Mouse (Mus musculus): ENCODE data around the gene Flcn. TPM values are rescaled to one million over a fixed set of nuclear protein-coding genes. Genes with fewer than 3 reads are reported as not detected.
A peak's percentile ranks its signal among the peaks of the same experiment; 100 is the strongest.

The Flcn gene
- total and polyA plus RNA-seq, 3 experiments: 36.9 to 52.0 (median 47.0) TPM

DNA sequence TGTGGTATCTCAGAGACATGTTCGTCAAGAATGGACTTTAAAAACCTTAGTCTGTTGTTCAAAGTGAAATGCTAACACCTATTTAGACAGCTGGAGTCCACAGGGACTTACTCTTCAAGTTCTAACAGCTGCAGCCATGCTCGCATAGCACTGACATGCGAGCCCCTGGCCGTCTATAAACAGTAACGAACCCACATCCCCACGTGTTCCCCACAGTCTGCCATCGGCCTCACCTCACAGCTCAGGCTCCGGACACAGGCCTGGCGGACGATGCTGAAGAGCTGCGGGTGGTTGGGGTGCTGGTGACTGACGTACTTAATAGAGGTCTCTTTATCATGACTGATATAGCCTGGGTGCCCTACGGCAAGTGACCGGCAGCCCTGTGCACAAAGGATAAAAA is 6.3 kb downstream of the Flcn start:
- no peak for TF ChIP-seq EP300 (IDR thresholded peaks at IDR 0.05; ENCODE audit: insufficient read depth, low read depth, low read length)
- TF ChIP-seq CTCF (IDR thresholded peaks at IDR 0.05): no peak
- no peak for TF ChIP-seq POLR2A (IDR thresholded peaks at IDR 0.05; ENCODE audit: insufficient read depth, low read depth, low read length)
- intact Hi-C loops (cut with DNase I): no loop called here
- Histone ChIP-seq H3K4me1 (ENCODE audit: control insufficient read depth, insufficient read depth, low read length) (peaks cover 7% of the 10 kb centered on the region), H3K79me2 (replicated peaks; ENCODE audit: control insufficient read depth, insufficient read depth, low read length) (peaks cover 8% of the 10 kb centered on the region), H3K36me3 (ENCODE audit: control insufficient read depth, insufficient read depth, low read length) (peaks cover 11% of the 10 kb centered on the region), H3K4me3 (no peak overlapping the region), H3K27ac (no peak overlapping the region), H3K27me3 (ENCODE audit: control insufficient read depth, insufficient read depth, low read length) (no peaks in the 10 kb centered on the region), H3K9ac (ENCODE audit: low read depth, low read length) (no peak overlapping the region)
- no peak for DNase-seq
- 81% methylated on average over 14 of the region's 14 CpGs for WGBS

DNA sequence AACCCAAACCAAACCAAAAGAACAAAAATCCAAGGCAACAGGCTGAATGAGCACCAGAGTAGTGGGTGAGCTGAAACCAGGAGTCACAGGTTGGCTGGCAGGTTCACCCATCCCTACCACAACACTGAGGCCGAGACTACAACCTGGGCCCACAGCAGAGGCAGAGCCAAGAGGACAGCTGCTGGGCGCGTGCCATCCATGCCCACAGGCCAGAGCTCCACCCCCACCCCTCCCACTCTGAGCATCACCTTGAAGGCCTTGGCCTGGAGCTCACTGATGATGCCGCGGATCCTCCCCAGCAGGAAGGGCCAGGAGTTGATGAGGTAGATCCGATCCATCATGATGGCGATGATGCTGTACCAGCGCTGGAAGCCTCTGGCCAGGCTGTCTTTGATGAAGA is 7.9 kb downstream of the Flcn start:
- intact Hi-C loops (cut with DNase I): no loop called here
- H3K27me3 ChIP-seq (ENCODE audit: control insufficient read depth, insufficient read depth, low read length): no peaks in the 10 kb centered on the region
- 81% methylated on average over 8 of the region's 8 CpGs for WGBS

DNA sequence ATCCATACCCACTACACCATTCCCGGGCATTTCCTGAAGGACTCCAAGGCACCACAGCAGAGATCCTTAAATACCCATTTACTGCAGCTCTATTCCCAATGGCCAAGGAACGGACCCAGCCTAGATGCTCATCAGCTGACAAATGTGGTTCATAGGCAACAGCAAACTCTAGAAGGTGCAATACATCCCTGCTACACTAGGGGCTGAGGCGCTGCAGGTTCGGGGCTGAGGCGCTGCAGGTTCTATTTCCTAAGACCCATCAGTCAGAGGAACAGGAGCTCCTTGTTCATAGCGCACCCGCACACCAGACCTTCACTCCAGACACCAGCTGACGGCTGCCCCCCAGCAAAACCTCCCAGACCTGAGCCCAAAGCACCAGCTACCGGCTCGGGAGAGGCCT is 9.4 kb downstream of the Flcn start:
- Histone ChIP-seq H3K79me2 (replicated peaks; ENCODE audit: control insufficient read depth, insufficient read depth, low read length) (no peaks in the 10 kb centered on the region; the same call in 1 of the 2 replicates), H3K4me3 (no peak overlapping the region), H3K27me3 (ENCODE audit: control insufficient read depth, insufficient read depth, low read length) (no peaks in the 10 kb centered on the region), H3K9ac (ENCODE audit: low read depth, low read length) (no peak overlapping the region), H3K36me3 (ENCODE audit: control insufficient read depth, insufficient read depth, low read length) (0 out of 2 replicates have a peak, but pooled peaks cover 2% of the 10 kb centered on the region), H3K4me1 (ENCODE audit: control insufficient read depth, insufficient read depth, low read length) (no peaks in the 10 kb centered on the region), H3K27ac (no peak overlapping the region)
- DNase-seq: no peak
- TF ChIP-seq EP300 (IDR thresholded peaks at IDR 0.05; ENCODE audit: insufficient read depth, low read depth, low read length) (no peak), CTCF (IDR thresholded peaks at IDR 0.05) (no peak), POLR2A (IDR thresholded peaks at IDR 0.05; ENCODE audit: insufficient read depth, low read depth, low read length) (no peak)
- 97% methylated on average over 10 of the region's 10 CpGs for WGBS
- intact Hi-C loops (cut with DNase I): no loop called here

More for the DNA sequence above, 7.9 kb downstream of the Flcn start:
- Histone ChIP-seq H3K27ac (no peak overlapping the region), H3K36me3 (ENCODE audit: control insufficient read depth, insufficient read depth, low read length) (peaks cover 5% of the 10 kb centered on the region), H3K4me3 (no peak overlapping the region), H3K79me2 (replicated peaks; ENCODE audit: control insufficient read depth, insufficient read depth, low read length) (peaks cover 3% of the 10 kb centered on the region), H3K9ac (ENCODE audit: low read depth, low read length) (no peak overlapping the region), H3K4me1 (ENCODE audit: control insufficient read depth, insufficient read depth, low read length) (0 out of 2 replicates have a peak, but pooled peaks cover 1% of the 10 kb centered on the region)
- DNase-seq: no peak
- TF ChIP-seq EP300 (IDR thresholded peaks at IDR 0.05; ENCODE audit: insufficient read depth, low read depth, low read length): no peak

DNA sequence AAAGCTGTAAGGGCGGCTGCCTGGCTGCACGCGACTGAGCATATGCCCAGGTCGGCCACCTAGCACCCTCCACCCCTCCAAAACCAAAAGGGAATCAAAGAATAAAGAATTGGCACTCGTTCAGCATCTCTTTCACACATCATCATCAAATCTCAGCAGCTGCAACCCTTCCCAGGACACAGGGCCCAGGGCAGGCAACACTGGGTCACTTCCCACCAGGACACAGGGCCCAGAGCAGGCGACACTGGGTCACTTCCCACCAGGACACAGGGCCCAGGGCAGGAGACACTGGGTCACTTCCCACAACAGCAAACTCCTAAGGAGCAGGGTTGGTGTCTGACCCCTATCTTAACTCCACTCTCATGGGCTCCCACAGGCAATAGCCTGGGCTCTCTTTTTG is 16.4 kb downstream of the Flcn start:
- Histone ChIP-seq H3K9ac (ENCODE audit: low read depth, low read length) (no peak overlapping the region), H3K27ac (no peak overlapping the region), H3K79me2 (replicated peaks; ENCODE audit: control insufficient read depth, insufficient read depth, low read length) (no peaks in the 10 kb centered on the region), H3K27me3 (ENCODE audit: control insufficient read depth, insufficient read depth, low read length) (no peaks in the 10 kb centered on the region), H3K4me1 (ENCODE audit: control insufficient read depth, insufficient read depth, low read length) (no peaks in the 10 kb centered on the region), H3K4me3 (no peak overlapping the region), H3K36me3 (ENCODE audit: control insufficient read depth, insufficient read depth, low read length) (no peaks in the 10 kb centered on the region)
- TF ChIP-seq CTCF (IDR thresholded peaks at IDR 0.05) (no peak), POLR2A (IDR thresholded peaks at IDR 0.05; ENCODE audit: insufficient read depth, low read depth, low read length) (no peak), EP300 (IDR thresholded peaks at IDR 0.05; ENCODE audit: insufficient read depth, low read depth, low read length) (no peak)
- WGBS: 83% methylated on average over 6 of the region's 6 CpGs
- no peak for DNase-seq
- intact Hi-C loops (cut with DNase I): no loop called here

DNA sequence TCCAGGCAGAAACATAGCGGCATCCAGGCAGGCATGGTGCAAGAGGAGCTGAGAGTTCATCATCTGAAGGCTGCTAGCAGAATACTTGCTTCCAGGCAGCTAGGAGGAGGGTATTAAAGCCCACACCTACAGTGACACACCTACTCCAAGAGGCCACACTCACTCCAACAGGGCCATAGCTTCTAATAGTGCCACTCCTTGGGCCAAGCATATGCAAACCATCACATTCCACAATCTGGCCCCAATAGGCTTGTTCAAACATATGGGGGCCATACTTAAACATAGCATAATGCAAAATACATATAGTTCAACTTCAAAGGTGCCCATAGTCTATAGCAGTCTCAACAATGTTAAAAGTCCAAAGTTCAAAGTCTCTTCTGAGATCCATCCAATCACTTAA is 20.5 kb downstream of the Flcn start:
- Histone ChIP-seq H3K9ac (ENCODE audit: low read depth, low read length) (no peak overlapping the region), H3K36me3 (ENCODE audit: control insufficient read depth, insufficient read depth, low read length) (no peaks in the 10 kb centered on the region), H3K79me2 (replicated peaks; ENCODE audit: control insufficient read depth, insufficient read depth, low read length) (no peaks in the 10 kb centered on the region), H3K27ac (no peak overlapping the region), H3K27me3 (ENCODE audit: control insufficient read depth, insufficient read depth, low read length) (no peaks in the 10 kb centered on the region), H3K4me3 (no peak overlapping the region), H3K4me1 (ENCODE audit: control insufficient read depth, insufficient read depth, low read length) (no peaks in the 10 kb centered on the region)
- WGBS: 97% methylated on average over 1 of the region's 1 CpGs
- intact Hi-C loops (cut with DNase I): no loop called here
- TF ChIP-seq EP300 (IDR thresholded peaks at IDR 0.05; ENCODE audit: insufficient read depth, low read depth, low read length) (no peak), CTCF (IDR thresholded peaks at IDR 0.05) (no peak), POLR2A (IDR thresholded peaks at IDR 0.05; ENCODE audit: insufficient read depth, low read depth, low read length) (no peak)
- DNase-seq: no peak

DNA sequence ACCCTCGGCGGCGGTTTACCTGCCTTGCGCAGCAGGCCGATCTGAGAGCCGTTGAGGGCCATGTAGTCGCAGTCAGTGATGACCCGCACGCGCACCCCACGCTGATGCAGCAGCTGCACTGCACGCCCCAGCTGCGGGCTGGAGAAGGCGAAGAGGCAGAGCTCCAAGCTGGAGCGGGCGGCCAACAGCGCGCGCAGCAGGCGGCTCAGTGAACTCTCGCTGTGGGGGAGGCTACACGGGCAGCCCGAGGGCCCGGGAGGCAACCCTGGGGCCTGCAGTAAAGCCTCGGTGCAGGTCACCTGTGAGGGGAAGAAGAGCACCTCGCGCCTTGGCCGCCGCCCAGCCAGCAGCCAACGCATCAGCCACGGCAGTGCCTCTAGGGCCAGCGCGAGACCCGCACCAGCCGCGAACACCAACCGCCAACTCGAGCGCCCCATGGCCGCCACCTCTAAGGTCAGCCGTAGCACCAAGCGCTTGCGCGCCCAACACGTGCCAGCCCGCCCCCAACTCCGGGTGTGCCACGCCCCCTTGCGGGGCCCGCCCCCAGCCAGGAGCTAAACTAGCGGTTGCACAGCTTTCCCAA is 22.5 kb downstream of the Flcn start, which contains the start of gene Pld6:
TSS of gene Pld6 (minus strand) at position 447 of the 583 bp plus-strand sequence.
- Histone ChIP-seq H3K27me3 (ENCODE audit: control insufficient read depth, insufficient read depth, low read length) (no peaks in the 10 kb centered on the region), H3K36me3 (ENCODE audit: control insufficient read depth, insufficient read depth, low read length) (no peaks in the 10 kb centered on the region), H3K4me3 (peak within 1 kb of the TSS; percentile 46), H3K4me1 (ENCODE audit: control insufficient read depth, insufficient read depth, low read length) (no peaks in the 10 kb centered on the region), H3K79me2 (replicated peaks; ENCODE audit: control insufficient read depth, insufficient read depth, low read length) (no peaks in the 10 kb centered on the region), H3K9ac (ENCODE audit: low read depth, low read length) (peak within 1 kb of the TSS; percentile 45), H3K27ac (no peak within 1 kb of the TSS)
- DNase-seq: peak; percentile 66
- TF ChIP-seq EP300 (IDR thresholded peaks at IDR 0.05; ENCODE audit: insufficient read depth, low read depth, low read length) (no peak), POLR2A (IDR thresholded peaks at IDR 0.05; ENCODE audit: insufficient read depth, low read depth, low read length) (no peak), CTCF (IDR thresholded peaks at IDR 0.05) (peak; percentile 12; the same call in 1 of the 2 replicates)
- intact Hi-C loops (cut with DNase I): no loop called here
- 1% methylated on average over 50 of the region's 51 CpGs for WGBS

All from heart, adult 2 months (tissue).